In genomic region chr2:166514664-166515063, GRCm38 (mm10) we compare ENCODE assay signal across 24 mouse cellular contexts.
DNase-seq lines count a peak whose midpoint lies in the region; ATAC-seq and TF ChIP-seq lines count a peak whose summit lies in the region.
"Had no signal": no experiment of that assay in that cellular context is flagged by ENCODE, and none has a peak within 500 bp of the region (broad histone marks: within the 10 kb centered on the region; RNA-seq: fewer than 3 reads in every experiment).

No protein-coding gene starts in this region.

- H3K27ac ChIP-seq in forebrain, embryonic 10.5 days = peak overlapping the region; percentile 48; the same call in 1 of the 2 replicates
- no peak overlapping the region for H3K27ac ChIP-seq in forebrain, embryonic 15.5 days (replicated peaks)
- H3K27ac ChIP-seq in heart, embryonic 12.5 days (ENCODE audit: poor library complexity, severe bottlenecking) = peak overlapping the region; percentile 65
- H3K27ac ChIP-seq in embryonic facial prominence, embryonic 10.5 days (replicated peaks) = peak overlapping the region; percentile 15
- H3K27ac ChIP-seq in heart, postnatal 0 days (ENCODE audit: low read depth) = peak overlapping the region; percentile 33
- H3K27ac ChIP-seq: liver, embryonic 12.5 days had no signal

- peaks cover 72% of the 10 kb centered on the region for H3K4me1 ChIP-seq in forebrain, embryonic 10.5 days
- peaks cover 13% of the 10 kb centered on the region for H3K4me1 ChIP-seq in forebrain, embryonic 15.5 days
- peaks cover 69% of the 10 kb centered on the region for H3K4me1 ChIP-seq in heart, embryonic 12.5 days (replicated peaks)
- peaks cover 65% of the 10 kb centered on the region for H3K4me1 ChIP-seq in embryonic facial prominence, embryonic 10.5 days
- peaks cover 31% of the 10 kb centered on the region; the same call in 1 of the 2 replicates for H3K4me1 ChIP-seq in heart, postnatal 0 days (ENCODE audit: control insufficient read depth, insufficient read depth)
- H3K4me1 ChIP-seq: liver, embryonic 12.5 days had no signal

- no peak overlapping the region for H3K4me3 ChIP-seq in forebrain, embryonic 10.5 days
- H3K4me3 ChIP-seq in forebrain, embryonic 15.5 days = no peak overlapping the region
- no peak overlapping the region for H3K4me3 ChIP-seq in heart, embryonic 12.5 days
- no peak overlapping the region for H3K4me3 ChIP-seq in embryonic facial prominence, embryonic 10.5 days
- H3K4me3 ChIP-seq in heart, postnatal 0 days (ENCODE audit: low read depth, low read length) = no peak overlapping the region
- H3K4me3 ChIP-seq: liver, embryonic 12.5 days had no signal

- no peaks in the 10 kb centered on the region for H3K36me3 ChIP-seq in forebrain, embryonic 10.5 days (replicated peaks)
- no peaks in the 10 kb centered on the region for H3K36me3 ChIP-seq in forebrain, embryonic 15.5 days
- no peaks in the 10 kb centered on the region for H3K36me3 ChIP-seq in heart, embryonic 12.5 days
- H3K36me3 ChIP-seq in embryonic facial prominence, embryonic 10.5 days (replicated peaks) = no peaks in the 10 kb centered on the region
- no peaks in the 10 kb centered on the region for H3K36me3 ChIP-seq in heart, postnatal 0 days (replicated peaks; ENCODE audit: control insufficient read depth, insufficient read depth, low read length)
- H3K36me3 ChIP-seq: liver, embryonic 12.5 days had no signal

- peaks cover 41% of the 10 kb centered on the region for H3K27me3 ChIP-seq in forebrain, embryonic 10.5 days (ENCODE audit: poor library complexity, severe bottlenecking)
- H3K27me3 ChIP-seq in forebrain, embryonic 15.5 days = peaks cover 22% of the 10 kb centered on the region; the same call in 1 of the 2 replicates
- H3K27me3 ChIP-seq in heart, embryonic 12.5 days (replicated peaks) = no peaks in the 10 kb centered on the region
- peaks cover 23% of the 10 kb centered on the region for H3K27me3 ChIP-seq in embryonic facial prominence, embryonic 10.5 days (replicated peaks; ENCODE audit: low read depth, poor library complexity, severe bottlenecking)
- no peaks in the 10 kb centered on the region for H3K27me3 ChIP-seq in heart, postnatal 0 days (ENCODE audit: control insufficient read depth, insufficient read depth, low read length)

- DNase-seq in forebrain, embryonic 10.5 days (ENCODE audit: extremely low spot score, low spot score) = no peak
- DNase-seq in heart, adult 18-20 months = no peak
- no peak for DNase-seq in embryonic facial prominence, embryonic 10.5 days (ENCODE audit: low spot score)
- peak; percentile 56 for DNase-seq in heart, postnatal 0 days (ENCODE audit: low spot score)
- DNase-seq in right cerebral cortex, postnatal 4 days = no peak
- no peak for DNase-seq in cerebellum, adult 18-20 months
- DNase-seq: adrenal gland, adult 2 months; adrenal gland, postnatal 36 days; cerebellum, adult 8-10 months; cerebellum, postnatal 25 days; gastrocnemius, postnatal 36 days; kidney, adult 11 months; kidney, postnatal 14 days; liver, postnatal 0 days; lung, postnatal 36 days; thymus, postnatal 4 days had no signal

- no peak overlapping the region for H3K4me2 ChIP-seq in forebrain, embryonic 15.5 days (replicated peaks)
- peak overlapping the region; percentile 29 for H3K4me2 ChIP-seq in heart, embryonic 12.5 days
- no peak overlapping the region for H3K4me2 ChIP-seq in heart, postnatal 0 days (ENCODE audit: low read depth, low read length)
- H3K4me2 ChIP-seq: liver, embryonic 12.5 days; midbrain, embryonic 11.5 days had no signal

- WGBS in forebrain, embryonic 10.5 days = 76% methylated on average over 8 of the region's 8 CpGs
- WGBS in forebrain, embryonic 15.5 days = 61% methylated on average over 8 of the region's 8 CpGs
- WGBS in heart, embryonic 12.5 days = 32% methylated on average over 8 of the region's 8 CpGs
- 70% methylated on average over 8 of the region's 8 CpGs for WGBS in embryonic facial prominence, embryonic 10.5 days
- WGBS in heart, postnatal 0 days = 32% methylated on average over 8 of the region's 8 CpGs

- no peak for TF ChIP-seq CTCF in heart, postnatal 0 days (IDR thresholded peaks at IDR 0.05; ENCODE audit: low read depth)

- H3K9me3 ChIP-seq in forebrain, embryonic 10.5 days = peaks cover 5% of the 10 kb centered on the region; the same call in 1 of the 2 replicates
- no peaks in the 10 kb centered on the region for H3K9me3 ChIP-seq in forebrain, embryonic 15.5 days
- H3K9me3 ChIP-seq in heart, embryonic 12.5 days (replicated peaks) = no peaks in the 10 kb centered on the region
- H3K9me3 ChIP-seq in embryonic facial prominence, embryonic 10.5 days = no peaks in the 10 kb centered on the region
- H3K9me3 ChIP-seq in heart, postnatal 0 days (replicated peaks; ENCODE audit: control insufficient read depth, low read length) = no peaks in the 10 kb centered on the region
- H3K9me3 ChIP-seq: liver, embryonic 12.5 days had no signal

- no peak overlapping the region for H3K9ac ChIP-seq in forebrain, embryonic 15.5 days (replicated peaks)
- H3K9ac ChIP-seq in heart, embryonic 12.5 days = no peak overlapping the region
- no peak overlapping the region for H3K9ac ChIP-seq in heart, postnatal 0 days (replicated peaks; ENCODE audit: low read depth, low read length)
- H3K9ac ChIP-seq: liver, embryonic 12.5 days; liver, postnatal 0 days had no signal

- TF ChIP-seq EP300 in heart, postnatal 0 days (IDR thresholded peaks at IDR 0.05; ENCODE audit: low read depth) = 0 out of 2 replicates have a peak, but pooled peaks have one; percentile 44

- no peak for ATAC-seq in forebrain, embryonic 15.5 days (replicated peaks)
- ATAC-seq in heart, embryonic 12.5 days (ENCODE audit: insufficient number of reproducible peaks, low FRiP score) = no peak
- peak; percentile 58 for ATAC-seq in heart, postnatal 0 days (ENCODE audit: insufficient read depth, low read depth)
- ATAC-seq: activated CD4-positive, CD25-positive, alpha-beta regulatory T cell, adult 4 months; forebrain, embryonic 14.5 days; inflammation-experienced regulatory T-cells, adult 6 months; liver, embryonic 12.5 days; liver, postnatal 0 days; midbrain, embryonic 16.5 days had no signal
